Mouse (Mus musculus) splenic B cell, adult 2 months (primary cell): ENCODE measurements around the gene 9930021J03Rik.
A peak's percentile ranks its signal among the peaks of the same experiment; 100 is the strongest.

Source experiments
- DNase-seq: peaks from one replicate; pipeline ENCODE4 v3.0.0-alpha.2; 2011; ENCODE audit warnings: low read depth, low spot score
- H3K27me3 ChIP-seq: 2 replicates; pipeline ENCODE4 v1.6.1; 2012; ENCODE audit warnings: mild to moderate bottlenecking, low read length, moderate library complexity, mixed read lengths; ENCODE audit not compliant: control insufficient read depth, poor library complexity, insufficient read depth, severe bottlenecking
- H3K36me3 ChIP-seq: 2 replicates; pipeline ENCODE4 v1.6.1; 2012; ENCODE audit warnings: mild to moderate bottlenecking, low read length, moderate library complexity, mixed read lengths; ENCODE audit not compliant: control insufficient read depth, poor library complexity, insufficient read depth, severe bottlenecking

9930021J03Rik gene

GRCm38 (mm10) chr19:29695071-29695470 lies 110.7 kb downstream of the 9930021J03Rik start:
- Histone ChIP-seq H3K27me3 (no peaks in the 10 kb centered on the region), H3K36me3 (no peaks in the 10 kb centered on the region)
- DNase-seq = no peak

DNA sequence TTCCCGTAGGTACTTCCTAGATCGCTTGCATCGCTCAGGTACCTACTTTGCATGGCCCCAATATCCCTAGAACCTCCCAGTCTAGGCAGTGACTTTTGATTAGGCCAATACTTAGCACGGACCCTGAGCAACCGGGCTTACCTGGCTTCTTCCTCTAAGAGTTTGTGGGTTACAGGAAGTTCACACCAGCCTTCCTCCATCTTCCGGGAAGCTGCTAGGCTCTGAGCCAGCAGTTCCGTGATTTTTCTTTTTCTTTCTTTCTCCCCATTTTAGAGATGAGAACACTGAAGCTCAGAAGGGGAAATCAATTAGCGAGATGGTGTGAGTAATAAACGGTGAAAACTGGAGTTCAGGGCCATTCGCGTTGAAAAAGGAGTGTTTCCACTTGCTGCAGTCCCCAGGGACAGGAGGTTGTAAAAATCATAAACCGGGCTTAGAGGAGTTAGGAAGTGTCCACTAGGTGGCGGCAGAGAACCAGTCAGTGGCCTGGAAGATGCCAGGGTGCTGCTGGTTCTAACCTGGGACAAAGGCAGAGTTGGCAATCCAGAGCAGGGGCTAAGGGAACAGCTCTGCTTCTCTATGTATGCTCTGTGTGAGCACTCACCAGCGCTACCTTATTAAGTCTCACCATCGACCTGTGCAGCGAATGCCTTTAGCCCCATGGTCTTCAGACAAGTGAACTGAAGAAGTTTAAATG lies 121.8 kb downstream of the 9930021J03Rik start:
- DNase-seq = peak; percentile 91
- Histone ChIP-seq H3K36me3 (no peaks in the 10 kb centered on the region), H3K27me3 (no peaks in the 10 kb centered on the region)

GRCm38 (mm10) chr19:29680182-29681152 lies 125.3 kb downstream of the 9930021J03Rik start:
- Histone ChIP-seq H3K27me3 (no peaks in the 10 kb centered on the region), H3K36me3 (no peaks in the 10 kb centered on the region)
- DNase-seq = no peak

DNA sequence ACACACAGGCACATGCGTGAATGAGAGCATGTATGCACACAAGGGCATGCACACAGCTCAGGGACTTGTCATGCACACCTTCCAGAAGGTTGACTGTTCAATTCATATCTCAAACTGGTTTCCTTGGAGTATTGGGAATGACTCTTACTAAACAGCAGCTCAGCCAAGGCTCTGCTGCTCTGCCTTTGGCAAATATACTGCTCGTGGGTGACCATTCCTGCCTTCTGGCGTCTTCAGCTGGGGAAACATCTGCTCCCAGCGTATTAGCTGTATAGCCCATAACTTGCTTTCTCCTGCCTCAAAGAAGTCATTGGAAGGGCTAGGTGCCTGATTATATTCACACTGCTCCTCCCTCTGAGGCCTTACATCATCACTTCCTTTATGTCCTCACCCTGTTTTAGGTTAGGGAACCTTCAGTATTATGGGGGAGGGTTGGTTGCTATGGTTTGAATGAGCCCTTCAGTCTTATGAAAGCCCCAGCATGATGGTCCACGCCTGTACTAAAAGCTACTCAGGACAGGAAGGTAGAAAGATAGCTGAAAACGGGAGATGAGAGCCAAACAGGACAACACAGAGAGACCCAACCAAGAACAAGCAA lies 127.5 kb downstream of the 9930021J03Rik start:
- DNase-seq = no peak
- Histone ChIP-seq H3K27me3 (no peaks in the 10 kb centered on the region), H3K36me3 (no peaks in the 10 kb centered on the region)

DNA sequence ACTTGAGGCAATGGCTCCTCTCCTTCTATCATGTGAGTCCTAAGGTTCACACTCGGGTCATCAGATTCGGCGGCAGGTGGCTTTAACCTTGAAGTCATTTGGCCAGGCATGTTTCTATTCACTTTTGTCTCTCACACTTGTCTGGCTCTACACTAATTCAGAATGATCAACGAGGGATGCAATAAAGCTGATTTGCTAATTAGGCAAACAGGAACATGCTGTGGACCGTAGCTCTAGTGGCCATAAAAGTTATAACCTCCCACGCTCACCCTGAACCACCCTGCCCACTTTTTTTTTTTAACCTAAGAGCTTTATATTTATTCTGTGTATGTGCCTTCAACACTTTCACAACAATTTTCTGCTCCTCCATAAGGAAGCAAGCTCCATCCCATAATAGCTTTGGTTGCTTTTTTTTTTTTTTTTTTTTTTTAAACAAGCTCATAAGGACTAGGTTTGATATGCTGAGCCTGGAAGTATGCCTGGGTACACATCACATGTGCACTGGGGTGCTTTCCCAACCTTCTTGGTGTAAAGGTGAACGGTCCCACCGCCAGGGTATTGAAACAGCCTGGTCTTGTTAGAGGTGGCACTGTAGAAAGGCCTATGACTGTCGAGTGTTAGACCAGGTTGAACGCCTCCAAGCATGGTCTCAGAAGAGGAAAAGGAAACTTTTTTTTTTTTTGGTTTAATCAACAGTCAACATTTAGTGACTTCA lies 129.2 kb downstream of the 9930021J03Rik start:
- DNase-seq = peak; percentile 53
- no peaks in the 10 kb centered on the region for H3K27me3 ChIP-seq
- H3K36me3 ChIP-seq = no peaks in the 10 kb centered on the region

DNA sequence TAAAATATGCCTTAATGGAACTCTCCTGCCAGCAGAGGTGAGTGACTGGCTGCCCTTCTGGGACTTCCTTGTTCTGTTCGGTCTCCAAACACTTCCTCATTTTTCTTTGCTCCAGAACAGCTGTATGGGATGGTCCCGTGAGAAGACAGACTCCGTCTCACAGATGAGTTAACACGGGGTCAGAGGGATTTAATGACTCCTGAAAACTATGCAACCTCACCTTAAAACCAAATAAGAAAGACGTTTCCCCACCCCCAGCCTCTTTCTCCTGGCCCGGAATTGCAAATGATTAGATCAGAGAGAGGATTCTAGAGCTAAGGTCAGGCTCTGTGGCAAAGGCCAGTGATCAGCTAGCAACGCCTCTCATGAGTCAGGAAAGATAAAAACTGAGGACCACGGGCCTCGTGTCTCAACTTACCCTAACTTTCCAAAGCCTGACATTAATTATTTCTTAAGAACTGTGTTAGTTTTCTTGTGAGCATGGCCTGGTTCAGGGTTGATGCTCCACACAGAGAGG lies 130.2 kb downstream of the 9930021J03Rik start:
- H3K36me3 ChIP-seq = no peaks in the 10 kb centered on the region
- no peak for DNase-seq

DNA sequence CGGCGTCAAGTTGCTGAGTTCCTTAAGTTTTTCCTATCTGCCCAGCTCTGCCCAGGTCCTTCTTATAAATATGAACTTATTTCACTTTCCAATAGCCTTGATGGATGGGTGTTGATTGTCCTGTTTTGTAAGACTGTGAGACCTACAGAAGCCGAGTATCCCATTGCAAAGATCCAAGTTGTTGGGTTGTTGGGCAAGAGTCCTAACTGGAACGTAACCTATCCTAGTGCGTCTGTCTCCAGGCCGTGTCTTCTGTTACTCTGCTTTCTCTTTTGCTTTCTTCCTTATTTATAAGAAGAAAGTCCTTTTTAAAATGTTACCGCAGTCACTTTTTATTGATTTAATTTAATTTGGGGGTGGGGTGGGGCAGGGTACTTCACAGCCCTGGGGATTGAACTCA lies 130.8 kb downstream of the 9930021J03Rik start:
- Histone ChIP-seq H3K27me3 (no peaks in the 10 kb centered on the region), H3K36me3 (no peaks in the 10 kb centered on the region)
- no peak for DNase-seq

More for the DNA sequence above, 130.2 kb downstream of the 9930021J03Rik start:
- H3K27me3 ChIP-seq = no peaks in the 10 kb centered on the region

GRCm38 (mm10) chr19:29672660-29673059 lies 133.1 kb downstream of the 9930021J03Rik start:
- no peak for DNase-seq
- Histone ChIP-seq H3K36me3 (no peaks in the 10 kb centered on the region), H3K27me3 (no peaks in the 10 kb centered on the region)

DNA sequence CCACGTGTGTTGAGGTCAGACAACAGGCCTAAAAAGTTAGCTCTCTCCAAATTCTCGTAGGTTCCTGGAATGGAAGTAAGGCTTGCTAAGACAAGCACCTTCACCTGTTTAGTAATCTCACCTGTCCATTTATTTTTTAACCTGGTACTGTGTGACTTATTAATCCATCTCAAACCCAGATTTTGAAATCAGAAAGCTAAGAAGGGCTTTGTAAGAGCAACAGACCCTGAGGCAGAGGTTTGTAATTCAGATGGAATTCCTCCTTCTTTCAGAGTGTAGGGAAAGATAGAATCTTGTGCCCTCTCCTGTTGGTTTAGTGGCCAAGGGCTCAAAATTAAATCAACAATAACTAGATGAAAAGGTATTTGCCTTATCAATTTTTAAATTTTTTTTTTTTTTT lies 134.6 kb downstream of the 9930021J03Rik start:
- no peaks in the 10 kb centered on the region for H3K36me3 ChIP-seq
- DNase-seq = no peak
- no peaks in the 10 kb centered on the region for H3K27me3 ChIP-seq

- no peak for DNase-seq
- no peaks in the 10 kb centered on the region for H3K36me3 ChIP-seq
- no peaks in the 10 kb centered on the region for H3K27me3 ChIP-seq
These were observed 135.5 kb downstream of the 9930021J03Rik start for GRCm38 (mm10) chr19:29670247-29670646.

GRCm38 (mm10) chr19:29668135-29668534 lies 137.7 kb downstream of the 9930021J03Rik start:
- DNase-seq = no peak
- Histone ChIP-seq H3K36me3 (no peaks in the 10 kb centered on the region), H3K27me3 (no peaks in the 10 kb centered on the region)

DNA sequence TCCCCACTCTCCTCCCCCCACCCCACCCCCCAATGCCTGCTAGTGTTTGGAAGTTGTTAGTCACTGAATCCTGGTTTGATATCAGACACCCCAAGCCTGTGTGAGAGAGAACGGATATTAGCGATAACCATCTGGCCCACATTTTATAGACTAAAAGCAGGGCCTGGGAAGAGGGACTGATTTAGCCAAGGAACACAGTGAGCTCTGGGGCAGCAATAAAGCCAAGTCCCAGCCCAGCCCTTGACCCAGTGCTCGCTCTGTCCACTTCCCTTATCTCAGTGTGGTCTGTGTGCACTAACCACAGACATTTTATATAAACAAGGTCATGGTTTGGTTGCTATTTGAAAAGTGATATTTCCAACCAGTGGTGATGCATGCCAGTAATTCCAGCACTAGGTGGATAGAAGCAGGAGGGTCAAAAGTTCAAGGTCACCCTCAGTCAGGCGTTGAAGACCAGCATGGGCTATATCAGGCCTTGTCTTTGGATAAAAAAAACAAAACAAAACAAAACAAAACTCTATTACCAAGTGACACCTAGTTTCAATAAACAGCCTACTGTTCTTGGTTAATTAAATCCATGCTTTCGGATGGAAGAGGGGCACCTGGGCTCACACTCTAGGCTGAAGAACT lies 138.7 kb downstream of the 9930021J03Rik start:
- no peaks in the 10 kb centered on the region for H3K36me3 ChIP-seq
- H3K27me3 ChIP-seq = no peaks in the 10 kb centered on the region

GRCm38 (mm10) chr19:29666164-29666563 lies 139.6 kb downstream of the 9930021J03Rik start:
- no peaks in the 10 kb centered on the region for H3K36me3 ChIP-seq
- no peak for DNase-seq
- H3K27me3 ChIP-seq = no peaks in the 10 kb centered on the region

More for the DNA sequence above, 138.7 kb downstream of the 9930021J03Rik start:
- no peak for DNase-seq

- Histone ChIP-seq H3K27me3 (no peaks in the 10 kb centered on the region), H3K36me3 (no peaks in the 10 kb centered on the region)
- DNase-seq = no peak
These were observed 140.9 kb downstream of the 9930021J03Rik start for GRCm38 (mm10) chr19:29664934-29665333.
